Mouse (Mus musculus) forebrain, embryonic 13.5 days (tissue): Measurements from ENCODE around the gene Prcd. TPM values are rescaled to one million over a fixed set of nuclear protein-coding genes. Genes with fewer than 3 reads are reported as not detected.
"Not testable (repeated sequence)": the region's sequence is repeated elsewhere in the genome, so short reads cannot be mapped to it uniquely, and the experiment has no call there.

Source experiments
- ATAC-seq: fragments of 200-750 bp; cut with Nextera tagmentation; 2 replicates; pipeline ENCODE4 v1.8.0; 2017
- H3K27ac ChIP-seq: fragments of 300-500 bp; sonication (generic); 2 replicates; pipeline ENCODE4 v1.5.1; 2015; ENCODE audit warnings: inconsistent platforms, mild to moderate bottlenecking, moderate library complexity
- H3K27me3 ChIP-seq: fragments of 300-500 bp; sonication (generic); 2 replicates; pipeline ENCODE4 v1.6.1; 2015; ENCODE audit warnings: mild to moderate bottlenecking, inconsistent platforms
- H3K36me3 ChIP-seq: fragments of 300-500 bp; sonication (generic); 2 replicates; pipeline ENCODE4 v1.6.1; 2015; ENCODE audit warnings: mild to moderate bottlenecking, inconsistent platforms; ENCODE audit not compliant: poor library complexity, severe bottlenecking
- H3K4me1 ChIP-seq: fragments of 300-500 bp; sonication (generic); 2 replicates; pipeline ENCODE4 v1.6.1; 2015; ENCODE audit warnings: inconsistent platforms
- H3K4me2 ChIP-seq: fragments of 300-500 bp; sonication (generic); 2 replicates; pipeline ENCODE4 v1.6.1; 2015; ENCODE audit warnings: inconsistent platforms, mild to moderate bottlenecking, moderate library complexity
- H3K4me3 ChIP-seq: fragments of 300-500 bp; sonication (generic); 2 replicates; pipeline ENCODE4 v1.5.1; 2015; ENCODE audit warnings: mild to moderate bottlenecking, inconsistent platforms
- H3K9ac ChIP-seq: fragments of 300-500 bp; sonication (generic); 2 replicates; pipeline ENCODE4 v1.6.1; 2015; ENCODE audit warnings: mild to moderate bottlenecking, inconsistent platforms
- H3K9me3 ChIP-seq: fragments of 300-500 bp; sonication (generic); replicated peaks from 2 replicates; pipeline ENCODE4 v1.6.1; 2016; ENCODE audit warnings: inconsistent platforms
- WGBS: fragments of 180-500 bp; shearing (Covaris S2); methylation state at CpG from one replicate; pipeline ENCODE4 v1.1.7; 2015; 5-methylcytosine and 5-hydroxymethylcytosine counted together
- polyA plus RNA-seq: library from polyadenylated mRNA; unstranded; fragments of >200 nt; fragmentation: Nextera tagmentation; extraction: Ambion mirVana; gene quantifications from 2 replicates; pipeline ENCODE4 v1.2.1, GENCODE M21; 2015

Prcd gene
- polyA plus RNA-seq, result 0.79 and 0.80 TPM in 2 replicates

DNA sequence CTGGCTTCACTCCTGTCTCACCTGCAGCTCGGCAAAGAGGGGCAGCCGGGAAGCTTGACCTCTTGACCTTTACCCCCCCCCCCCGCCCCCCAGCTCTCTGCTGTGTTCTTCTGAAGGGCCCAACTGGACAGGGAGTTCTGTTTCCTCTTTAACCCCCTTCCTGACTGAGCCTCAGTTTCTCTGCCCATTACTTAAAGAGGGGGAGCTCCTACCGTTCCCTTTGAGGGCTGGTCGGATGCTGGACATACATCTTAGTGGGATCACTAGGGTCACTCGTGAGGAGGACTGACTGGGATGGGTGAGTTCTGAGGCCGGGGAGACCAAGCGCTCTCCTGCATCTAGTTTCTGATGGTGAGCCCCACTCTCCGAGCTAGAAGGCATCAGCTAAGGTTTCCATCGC lies at the start of gene Prcd:
Gene Prcd (plus strand): TSS at position 301 of the 400 bp plus-strand sequence.
- Histone ChIP-seq H3K27ac (no peak within 1 kb of the TSS), H3K4me2 (peak within 1 kb of the TSS; percentile 93), H3K4me3 (peak within 1 kb of the TSS; percentile 52), H3K27me3 (peaks cover 46% of the 10 kb centered on the region), H3K9ac (peak within 1 kb of the TSS; percentile 78), H3K9me3 (no peaks in the 10 kb centered on the region), H3K4me1 (peaks cover 48% of the 10 kb centered on the region), H3K36me3 (no peaks in the 10 kb centered on the region)
- WGBS, result 4% methylated on average over 9 of the region's 10 CpGs
- ATAC-seq, result no peak

DNA sequence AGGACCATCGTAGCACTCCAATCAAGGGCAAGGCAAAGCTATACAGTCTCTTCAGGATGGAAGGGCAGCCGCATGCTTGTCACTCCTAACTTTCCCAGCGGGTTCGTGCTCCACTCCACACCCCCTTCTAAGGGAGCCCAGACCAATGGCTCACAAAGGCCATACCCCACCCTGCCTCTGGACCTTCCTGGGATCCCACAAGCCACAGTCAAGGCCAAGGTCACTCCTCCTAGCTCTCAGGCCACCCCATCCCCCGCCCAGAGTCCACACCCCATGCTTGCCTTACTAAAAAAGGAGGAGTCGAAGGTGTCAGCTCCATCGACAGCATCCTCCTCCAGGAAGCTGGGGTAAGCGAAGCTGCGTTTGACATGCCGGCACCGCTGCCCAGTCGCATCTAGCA lies 49.2 kb upstream of the Prcd start:
- Histone ChIP-seq H3K4me1 (no peaks in the 10 kb centered on the region; the same call in 1 of the 2 replicates), H3K4me2 (no peak overlapping the region), H3K27me3 (no peaks in the 10 kb centered on the region), H3K9ac (no peak overlapping the region), H3K27ac (no peak overlapping the region), H3K4me3 (no peak overlapping the region), H3K9me3 (no peaks in the 10 kb centered on the region), H3K36me3 (no peaks in the 10 kb centered on the region)
- 91% methylated on average over 12 of the region's 12 CpGs for WGBS
- ATAC-seq, result no peak

DNA sequence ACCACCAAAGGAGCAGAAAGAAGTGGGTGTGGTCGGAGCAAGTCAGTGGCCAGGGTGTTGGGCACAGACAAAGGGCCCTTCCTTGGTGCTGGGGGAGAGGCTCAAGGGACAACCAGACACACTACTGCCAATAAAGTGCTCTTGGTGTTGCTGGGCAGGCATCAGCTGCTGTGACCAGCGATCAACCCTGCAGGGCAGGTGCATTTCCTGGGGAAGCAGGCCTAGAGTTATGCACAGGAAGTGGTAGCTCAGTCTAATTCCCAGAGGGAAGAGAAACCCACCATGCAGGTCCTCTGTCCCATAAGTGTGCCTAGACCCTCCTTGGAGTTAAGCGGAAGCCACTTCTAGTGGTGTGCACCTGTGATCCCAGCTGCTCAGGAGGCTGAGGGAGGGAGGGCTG lies 45.6 kb upstream of the Prcd start:
- no peaks in the 10 kb centered on the region; the same call in 1 of the 2 replicates for H3K4me1 ChIP-seq
- WGBS, result 93% methylated on average over 3 of the region's 3 CpGs
- no peak for ATAC-seq

DNA sequence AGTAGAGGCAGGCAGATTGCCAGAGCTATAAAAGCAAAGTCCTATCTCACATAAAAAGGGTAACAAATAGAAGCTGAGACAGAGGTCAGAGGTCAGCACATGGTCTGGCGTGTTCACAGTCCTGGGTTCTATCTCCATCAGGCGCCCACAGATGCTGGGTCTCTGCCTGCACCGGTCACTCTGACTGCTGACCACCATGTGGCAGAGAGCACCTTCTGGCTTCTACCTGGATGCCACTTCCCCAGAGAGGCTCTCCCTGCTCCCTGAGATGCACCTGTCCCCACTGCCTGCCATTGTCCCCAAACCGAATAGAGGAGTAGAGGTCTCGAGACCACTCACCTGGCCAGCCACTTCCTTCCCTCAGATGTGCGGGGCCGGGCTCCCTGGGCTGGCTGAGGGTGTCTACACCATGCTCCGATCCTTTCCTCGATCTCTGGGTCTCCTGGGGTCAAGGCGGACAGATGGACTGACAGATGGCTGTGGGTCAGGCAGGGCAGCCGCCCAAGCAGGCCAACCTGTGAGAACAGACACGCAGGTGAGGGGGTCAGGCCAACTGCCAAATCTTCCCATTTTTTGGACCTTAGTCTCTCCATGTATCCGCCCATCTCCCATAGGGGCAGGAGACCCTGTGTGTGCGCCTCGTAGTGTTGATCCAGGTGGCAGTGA lies 43.2 kb upstream of the Prcd start:
- H3K9ac ChIP-seq, result no peak overlapping the region
- H3K27ac ChIP-seq, result no peak overlapping the region
- no peaks in the 10 kb centered on the region for H3K9me3 ChIP-seq
- H3K4me1 ChIP-seq, result no peaks in the 10 kb centered on the region; the same call in 1 of the 2 replicates
- 90% methylated on average over 15 of the region's 15 CpGs for WGBS
- no peak overlapping the region for H3K4me2 ChIP-seq
- ATAC-seq, result no peak
- no peak overlapping the region for H3K4me3 ChIP-seq
- no peaks in the 10 kb centered on the region for H3K27me3 ChIP-seq
- H3K36me3 ChIP-seq, result no peaks in the 10 kb centered on the region

More for the DNA sequence above, 45.6 kb upstream of the Prcd start:
- H3K4me3 ChIP-seq, result no peak overlapping the region
- H3K27me3 ChIP-seq, result no peaks in the 10 kb centered on the region
- no peak overlapping the region for H3K27ac ChIP-seq
- H3K36me3 ChIP-seq, result no peaks in the 10 kb centered on the region
- no peak overlapping the region for H3K9ac ChIP-seq
- H3K4me2 ChIP-seq, result no peak overlapping the region
- no peaks in the 10 kb centered on the region for H3K9me3 ChIP-seq

DNA sequence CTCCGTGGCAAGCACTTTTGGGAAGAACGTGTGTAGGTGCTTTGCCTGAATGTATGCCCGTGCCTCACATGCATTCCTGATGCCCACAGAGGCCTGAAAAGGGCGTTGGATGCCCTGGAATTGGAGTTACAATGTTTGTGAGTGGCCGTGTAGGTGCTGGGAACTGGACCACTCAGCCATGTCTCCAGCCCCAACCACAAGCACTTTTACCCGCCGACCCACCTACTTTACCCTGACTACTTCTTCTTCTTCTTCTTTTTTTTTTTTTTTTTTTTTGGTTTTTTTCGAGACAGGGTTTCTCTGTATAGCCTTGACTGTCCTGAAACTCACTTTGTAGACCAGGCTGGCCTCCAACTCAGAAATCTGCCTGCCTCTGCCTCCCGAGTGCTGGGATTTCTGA lies 42.2 kb upstream of the Prcd start:
- H3K9me3 ChIP-seq, H3K4me1 ChIP-seq, H3K27me3 ChIP-seq, H3K27ac ChIP-seq, H3K36me3 ChIP-seq, H3K4me3 ChIP-seq, ATAC-seq, H3K9ac ChIP-seq, H3K4me2 ChIP-seq: not testable (repeated sequence)
- WGBS, result 92% methylated on average over 8 of the region's 9 CpGs

DNA sequence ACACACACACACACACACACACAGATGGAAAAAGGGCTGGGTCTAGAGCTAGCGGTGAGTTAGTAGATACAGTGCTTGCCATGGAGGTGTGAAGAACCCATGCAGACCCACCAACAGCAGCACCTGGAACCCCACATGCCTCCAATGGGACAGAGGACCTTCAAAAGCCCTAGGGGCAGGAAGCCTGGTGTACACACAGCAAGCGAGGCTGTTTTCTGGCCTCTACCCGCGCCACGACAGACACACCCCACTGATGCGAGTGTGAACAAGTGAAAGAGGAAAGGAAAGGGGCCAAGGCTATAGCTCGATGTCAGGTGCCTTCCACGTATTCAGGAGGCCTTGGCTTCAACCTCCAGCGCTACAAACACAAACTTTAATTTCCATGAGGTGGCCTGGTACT lies 41.5 kb upstream of the Prcd start:
- H3K27me3 ChIP-seq, result no peaks in the 10 kb centered on the region
- WGBS, result 94% methylated on average over 9 of the region's 9 CpGs

DNA sequence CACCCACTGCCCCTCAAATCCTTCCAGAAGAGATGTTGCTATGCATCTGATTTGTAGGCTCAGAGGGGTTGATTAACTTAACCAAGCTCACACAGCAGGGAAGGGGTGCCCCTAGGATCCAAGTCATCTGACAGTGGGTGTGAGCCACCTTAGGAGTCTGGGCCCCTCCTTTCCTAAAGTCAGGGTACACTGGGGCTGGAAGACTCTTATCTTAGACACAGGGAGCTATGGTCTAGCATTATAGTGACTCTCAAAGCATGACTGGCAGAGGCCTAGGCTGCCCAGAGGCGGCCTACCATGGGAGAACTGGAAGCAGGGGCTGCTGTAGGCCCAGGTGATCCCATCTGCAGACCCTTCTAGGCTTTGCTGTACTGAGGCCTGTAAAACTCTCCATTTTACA lies 40.8 kb upstream of the Prcd start:
- no peak overlapping the region for H3K4me3 ChIP-seq
- ATAC-seq, result no peak
- no peaks in the 10 kb centered on the region for H3K36me3 ChIP-seq
- H3K27ac ChIP-seq, result no peak overlapping the region
- no peak overlapping the region for H3K9ac ChIP-seq
- no peaks in the 10 kb centered on the region for H3K9me3 ChIP-seq
- 91% methylated on average over 1 of the region's 1 CpGs for WGBS
- no peaks in the 10 kb centered on the region for H3K4me1 ChIP-seq
- H3K27me3 ChIP-seq, result no peaks in the 10 kb centered on the region
- no peak overlapping the region for H3K4me2 ChIP-seq

More for the DNA sequence above, 41.5 kb upstream of the Prcd start:
- no peak overlapping the region for H3K9ac ChIP-seq
- no peak overlapping the region for H3K4me2 ChIP-seq
- no peak overlapping the region for H3K27ac ChIP-seq
- H3K4me1 ChIP-seq, result no peaks in the 10 kb centered on the region; the same call in 1 of the 2 replicates
- H3K4me3 ChIP-seq, result no peak overlapping the region
- no peak for ATAC-seq
- no peaks in the 10 kb centered on the region for H3K9me3 ChIP-seq
- H3K36me3 ChIP-seq, result no peaks in the 10 kb centered on the region

DNA sequence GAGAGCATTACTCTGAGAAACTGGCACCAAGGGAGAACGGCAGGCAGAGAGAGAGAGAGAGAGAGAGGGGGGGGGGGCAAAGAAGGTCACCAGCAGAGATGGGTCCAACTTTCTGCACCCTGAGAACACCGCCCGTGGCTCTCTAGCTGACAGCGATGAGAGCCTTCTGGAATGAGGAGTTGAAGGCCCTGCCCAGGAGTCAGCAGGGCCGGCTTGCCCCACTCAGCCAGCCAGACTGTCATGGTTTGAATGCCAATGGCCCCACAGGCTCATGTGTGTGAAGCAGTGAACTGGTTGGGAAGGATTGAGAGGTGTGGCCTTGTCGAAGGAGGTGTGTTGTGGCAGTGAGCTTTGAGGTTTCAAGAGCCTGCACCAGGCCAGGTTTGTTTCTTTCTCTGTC lies 40.1 kb upstream of the Prcd start:
- H3K4me2 ChIP-seq, result no peak overlapping the region
- no peaks in the 10 kb centered on the region for H3K27me3 ChIP-seq
- ATAC-seq, result no peak
- H3K4me1 ChIP-seq, result no peaks in the 10 kb centered on the region
- H3K4me3 ChIP-seq, result no peak overlapping the region
- 86% methylated on average over 6 of the region's 6 CpGs for WGBS
- no peaks in the 10 kb centered on the region for H3K9me3 ChIP-seq
- H3K27ac ChIP-seq, result no peak overlapping the region
- H3K36me3 ChIP-seq, result no peaks in the 10 kb centered on the region
- H3K9ac ChIP-seq, result no peak overlapping the region

DNA sequence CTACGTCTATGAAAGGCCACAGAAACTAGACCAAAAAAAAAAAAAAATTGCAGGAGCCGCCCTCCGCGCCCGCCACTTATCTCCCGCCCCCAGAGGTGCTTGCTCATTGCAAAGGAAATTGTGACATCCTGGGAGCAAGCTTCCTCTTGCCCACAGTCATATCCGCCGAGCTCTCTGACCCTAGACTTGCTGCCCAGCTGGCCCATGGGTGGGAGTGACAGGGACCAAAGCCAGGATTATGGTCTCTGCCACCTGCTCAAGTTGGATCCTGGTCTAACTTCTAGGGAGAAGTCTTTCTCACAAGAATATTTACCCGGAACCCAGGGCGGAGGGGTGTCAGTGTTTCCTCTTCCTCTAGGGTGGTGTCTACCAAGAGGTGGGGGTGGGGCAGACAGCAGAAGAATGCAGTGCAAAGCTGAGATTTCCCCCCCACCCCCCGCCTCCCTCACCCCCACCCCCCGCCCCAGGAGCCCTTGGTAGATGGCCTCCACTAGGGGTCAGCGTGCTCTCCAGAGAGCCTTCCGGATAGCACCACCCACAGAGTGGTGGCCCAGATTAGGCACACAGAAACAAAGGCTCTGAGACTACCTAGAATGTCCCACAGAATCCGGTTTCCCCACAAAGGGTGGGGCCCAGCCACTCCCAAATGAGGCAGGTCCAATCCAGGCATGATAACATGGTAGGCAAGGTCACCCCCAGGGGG lies 37.4 kb upstream of the Prcd start:
- no peaks in the 10 kb centered on the region; the same call in 1 of the 2 replicates for H3K4me1 ChIP-seq
- no peak overlapping the region for H3K27ac ChIP-seq
- H3K9me3 ChIP-seq, result no peaks in the 10 kb centered on the region
- ATAC-seq, result no peak
- H3K4me3 ChIP-seq, result no peak overlapping the region
- no peak overlapping the region for H3K4me2 ChIP-seq
- 65% methylated on average over 13 of the region's 15 CpGs for WGBS
- no peaks in the 10 kb centered on the region for H3K27me3 ChIP-seq
- H3K9ac ChIP-seq, result no peak overlapping the region
- no peaks in the 10 kb centered on the region for H3K36me3 ChIP-seq

DNA sequence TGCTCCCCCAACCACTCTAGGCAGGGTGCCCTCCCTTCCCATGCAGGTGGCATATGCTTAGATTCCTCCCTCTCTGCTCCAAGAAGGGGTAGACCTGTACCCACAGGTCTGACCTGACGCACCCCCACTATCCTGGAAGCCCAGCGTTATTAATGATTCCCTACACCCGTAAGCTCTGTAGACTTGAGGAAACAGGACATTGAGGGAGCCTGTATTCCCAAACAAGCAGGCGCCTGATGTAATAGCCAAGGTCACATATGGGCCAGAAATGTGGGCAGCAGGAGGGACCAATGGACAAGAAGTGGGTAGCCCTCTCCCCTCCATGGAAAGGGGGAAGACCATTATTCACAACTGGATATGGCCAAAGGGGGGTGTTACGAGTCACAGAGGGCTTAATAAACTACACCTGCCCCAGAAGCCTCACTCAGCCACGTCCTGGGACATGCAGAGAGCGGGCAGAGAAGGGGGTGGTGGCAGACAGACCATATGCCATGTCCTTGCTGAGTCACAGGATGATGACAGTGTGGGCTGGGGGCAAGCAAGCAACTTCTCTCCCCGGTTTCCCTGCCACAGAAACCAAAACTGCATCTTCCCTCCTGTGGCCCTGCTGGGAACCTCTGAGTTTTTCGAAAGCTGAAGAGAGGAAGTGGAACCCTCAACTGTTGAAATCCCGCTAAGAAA lies 36.8 kb upstream of the Prcd start:
- 78% methylated on average over 10 of the region's 10 CpGs for WGBS

DNA sequence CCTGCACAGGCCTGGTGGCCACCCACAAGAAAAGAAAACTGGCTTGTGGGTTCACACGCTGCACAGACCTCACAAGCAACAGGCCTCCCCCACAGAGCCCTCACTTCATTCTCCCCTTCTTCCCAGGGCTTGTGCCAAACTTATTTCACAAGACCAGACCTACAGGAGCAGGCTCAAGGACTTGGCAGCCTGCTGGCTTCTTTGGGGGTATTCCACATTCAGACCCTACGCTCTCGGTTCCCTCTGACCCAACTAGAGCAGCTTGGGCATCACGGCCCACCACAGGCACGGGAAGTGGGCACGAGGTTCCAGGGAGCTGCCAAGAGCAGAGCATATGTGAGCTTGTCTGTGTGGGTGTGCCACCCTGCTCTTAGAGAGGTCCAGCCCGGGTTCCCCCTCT lies 35.7 kb upstream of the Prcd start:
- Histone ChIP-seq H3K27ac (no peak overlapping the region), H3K9me3 (no peaks in the 10 kb centered on the region), H3K27me3 (peaks cover 7% of the 10 kb centered on the region), H3K4me3 (no peak overlapping the region), H3K9ac (no peak overlapping the region), H3K4me2 (no peak overlapping the region), H3K4me1 (no peaks in the 10 kb centered on the region; the same call in 1 of the 2 replicates), H3K36me3 (no peaks in the 10 kb centered on the region)
- ATAC-seq, result no peak
- WGBS, result 91% methylated on average over 7 of the region's 7 CpGs

More for the DNA sequence above, 36.8 kb upstream of the Prcd start:
- Histone ChIP-seq H3K27ac (no peak overlapping the region), H3K4me1 (no peaks in the 10 kb centered on the region; the same call in 1 of the 2 replicates), H3K4me2 (no peak overlapping the region), H3K9me3 (no peaks in the 10 kb centered on the region), H3K36me3 (no peaks in the 10 kb centered on the region), H3K27me3 (no peaks in the 10 kb centered on the region), H3K9ac (no peak overlapping the region), H3K4me3 (no peak overlapping the region)
- ATAC-seq, result no peak

DNA sequence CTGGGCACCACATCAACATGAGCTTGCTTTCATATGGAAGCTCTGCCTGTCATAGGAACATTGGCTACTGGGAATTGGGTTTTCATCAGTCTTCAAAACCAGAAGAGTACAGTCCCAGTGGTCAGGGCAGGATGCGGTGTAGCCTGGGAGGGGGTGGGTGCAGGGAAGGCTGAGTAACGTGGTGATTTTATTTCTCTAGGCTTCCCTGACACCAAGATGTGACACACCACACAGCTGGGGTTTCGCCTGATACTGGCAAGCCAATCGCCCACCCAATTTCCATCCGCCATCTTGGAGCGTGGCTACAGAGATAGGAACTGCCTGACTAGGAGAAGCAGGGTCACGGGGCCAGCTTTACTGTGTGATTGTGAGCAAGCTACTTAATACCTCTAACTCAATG lies 34.7 kb upstream of the Prcd start:
- ATAC-seq, result no peak
- H3K9me3 ChIP-seq, result no peaks in the 10 kb centered on the region

More for the DNA sequence above, 34.7 kb upstream of the Prcd start:
- no peak overlapping the region for H3K4me3 ChIP-seq
- WGBS, result 93% methylated on average over 7 of the region's 7 CpGs
- peaks cover 17% of the 10 kb centered on the region for H3K27me3 ChIP-seq
- peaks cover 2% of the 10 kb centered on the region for H3K4me1 ChIP-seq
- no peaks in the 10 kb centered on the region for H3K36me3 ChIP-seq
- H3K4me2 ChIP-seq, result no peak overlapping the region
- no peak overlapping the region for H3K9ac ChIP-seq
- H3K27ac ChIP-seq, result no peak overlapping the region
